Mouse (Mus musculus): ENCODE measurements around the gene Med21. TPM values are rescaled to one million over a fixed set of nuclear protein-coding genes. Genes with fewer than 3 reads are reported as not detected.

Med21 gene
- polyA plus RNA-seq, 1 experiment = 38.8 TPM

DNA sequence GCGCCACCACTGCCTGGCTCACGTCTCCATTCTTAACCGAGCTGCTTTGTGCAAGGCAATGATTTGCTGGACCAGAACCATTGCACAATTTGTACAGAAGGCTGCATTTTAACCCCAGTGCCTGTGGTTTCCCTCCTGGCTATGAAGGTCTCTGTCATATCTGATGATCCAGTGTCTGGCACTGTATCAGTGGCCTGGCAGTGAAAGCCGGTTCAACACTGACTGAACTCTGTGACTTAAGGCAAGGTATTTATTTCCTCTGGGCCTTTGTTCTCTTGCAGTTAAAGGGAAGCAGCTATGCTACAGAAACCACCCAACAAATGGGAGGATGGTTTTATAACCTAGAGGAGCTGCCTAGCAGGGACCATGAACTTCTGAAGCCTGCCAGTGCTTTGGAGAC, 11.4 kb upstream of the Med21 start:
- Histone ChIP-seq H3K27me3 (ENCODE audit: control insufficient read depth, insufficient read depth, low read length) (no peaks in the 10 kb centered on the region), H3K36me3 (ENCODE audit: control insufficient read depth, insufficient read depth, low read length) (no peaks in the 10 kb centered on the region), H3K4me1 (replicated peaks; ENCODE audit: control insufficient read depth, insufficient read depth, low read length) (peaks cover 15% of the 10 kb centered on the region), H3K27ac (ENCODE audit: control insufficient read depth, insufficient read depth, low read length) (no peak overlapping the region), H3K4me3 (ENCODE audit: control insufficient read depth, insufficient read depth, low read length) (no peak overlapping the region)
- TF ChIP-seq POLR2A (IDR thresholded peaks at IDR 0.05; ENCODE audit: control insufficient read depth, extremely low read depth, insufficient read depth, low read length, poor library complexity) (no peak), CTCF (IDR thresholded peaks at IDR 0.05; ENCODE audit: borderline replicate concordance, control insufficient read depth, extremely low read depth, insufficient read depth, low read length, poor library complexity) (no peak)
- DNase-seq = no peak
- 69% methylated on average over 4 of the region's 4 CpGs for WGBS

DNA sequence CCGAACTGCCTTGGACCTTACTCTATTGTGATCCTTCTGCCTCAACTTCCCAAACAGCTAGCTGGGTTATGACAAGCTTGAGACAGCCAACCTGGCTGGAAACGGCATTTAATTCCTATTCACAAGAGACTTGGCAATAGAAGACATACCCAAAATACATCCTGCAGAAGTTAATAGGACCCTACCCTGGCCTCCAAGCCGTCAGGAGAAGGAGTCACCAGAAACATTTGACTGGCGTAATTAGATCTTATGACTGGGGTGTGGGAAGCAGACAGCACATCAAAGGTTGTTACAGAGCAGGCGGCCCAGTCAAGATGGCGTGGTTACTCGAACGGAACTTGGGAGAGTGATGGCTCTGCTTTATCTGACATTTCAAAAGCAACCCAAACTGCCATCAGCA, 10.5 kb upstream of the Med21 start:
- no peaks in the 10 kb centered on the region for H3K27me3 ChIP-seq (ENCODE audit: control insufficient read depth, insufficient read depth, low read length)
- WGBS = 78% methylated on average over 8 of the region's 8 CpGs
- no peak overlapping the region for H3K4me3 ChIP-seq (ENCODE audit: control insufficient read depth, insufficient read depth, low read length)
- TF ChIP-seq CTCF (IDR thresholded peaks at IDR 0.05; ENCODE audit: borderline replicate concordance, control insufficient read depth, extremely low read depth, insufficient read depth, low read length, poor library complexity) (no peak), POLR2A (IDR thresholded peaks at IDR 0.05; ENCODE audit: control insufficient read depth, extremely low read depth, insufficient read depth, low read length, poor library complexity) (no peak)
- no peaks in the 10 kb centered on the region for H3K36me3 ChIP-seq (ENCODE audit: control insufficient read depth, insufficient read depth, low read length)
- H3K27ac ChIP-seq (ENCODE audit: control insufficient read depth, insufficient read depth, low read length) = no peak overlapping the region
- no peak for DNase-seq
- H3K4me1 ChIP-seq (replicated peaks; ENCODE audit: control insufficient read depth, insufficient read depth, low read length) = peaks cover 15% of the 10 kb centered on the region

DNA sequence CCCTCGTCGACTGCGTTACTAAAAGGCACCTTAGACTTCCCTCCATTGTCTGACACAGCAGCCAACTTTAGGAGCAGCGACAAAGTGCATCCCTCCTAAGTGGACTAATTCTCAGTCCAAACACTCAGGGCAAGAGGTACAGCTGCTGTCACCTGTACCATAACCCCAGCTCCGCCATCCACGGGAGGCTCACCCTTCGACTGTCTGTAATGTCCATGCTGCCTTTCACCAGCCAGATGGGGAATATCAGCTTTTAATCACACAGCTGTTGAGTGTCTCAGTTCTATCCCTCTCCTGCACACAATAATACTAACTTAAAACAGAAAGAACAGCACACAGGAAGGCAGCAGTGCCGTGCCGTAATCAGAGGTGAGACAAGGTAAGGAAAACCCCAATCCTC, 9.9 kb upstream of the Med21 start:
- Histone ChIP-seq H3K27me3 (ENCODE audit: control insufficient read depth, insufficient read depth, low read length) (no peaks in the 10 kb centered on the region), H3K4me1 (replicated peaks; ENCODE audit: control insufficient read depth, insufficient read depth, low read length) (peaks cover 15% of the 10 kb centered on the region), H3K4me3 (ENCODE audit: control insufficient read depth, insufficient read depth, low read length) (no peak overlapping the region), H3K36me3 (ENCODE audit: control insufficient read depth, insufficient read depth, low read length) (no peaks in the 10 kb centered on the region), H3K27ac (ENCODE audit: control insufficient read depth, insufficient read depth, low read length) (no peak overlapping the region)
- TF ChIP-seq CTCF (IDR thresholded peaks at IDR 0.05; ENCODE audit: borderline replicate concordance, control insufficient read depth, extremely low read depth, insufficient read depth, low read length, poor library complexity) (no peak), POLR2A (IDR thresholded peaks at IDR 0.05; ENCODE audit: control insufficient read depth, extremely low read depth, insufficient read depth, low read length, poor library complexity) (no peak)
- 93% methylated on average over 9 of the region's 9 CpGs for WGBS
- DNase-seq = no peak

DNA sequence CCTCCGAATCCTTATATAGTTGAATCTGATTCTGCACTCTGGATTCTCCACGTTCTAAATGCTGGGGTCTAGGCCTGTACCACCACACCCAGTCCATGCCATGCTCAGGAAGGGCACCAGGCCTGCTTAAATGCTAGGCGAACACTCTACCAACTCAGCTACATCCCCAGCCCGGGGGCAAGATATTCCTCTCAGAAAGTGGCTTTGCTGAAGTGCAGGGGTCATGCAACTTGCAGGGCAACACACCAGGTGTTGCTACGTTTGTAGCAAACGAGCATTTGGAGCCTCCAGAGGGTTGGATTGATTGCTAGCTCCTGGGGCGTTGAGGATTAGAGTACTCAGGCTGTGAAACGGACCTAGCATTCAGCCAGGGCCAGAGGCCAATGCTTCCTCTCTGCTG, 9.2 kb upstream of the Med21 start:
- Histone ChIP-seq H3K27ac (ENCODE audit: control insufficient read depth, insufficient read depth, low read length) (no peak overlapping the region), H3K4me3 (ENCODE audit: control insufficient read depth, insufficient read depth, low read length) (no peak overlapping the region), H3K4me1 (replicated peaks; ENCODE audit: control insufficient read depth, insufficient read depth, low read length) (peaks cover 15% of the 10 kb centered on the region), H3K36me3 (ENCODE audit: control insufficient read depth, insufficient read depth, low read length) (no peaks in the 10 kb centered on the region), H3K27me3 (ENCODE audit: control insufficient read depth, insufficient read depth, low read length) (no peaks in the 10 kb centered on the region)
- TF ChIP-seq POLR2A (IDR thresholded peaks at IDR 0.05; ENCODE audit: control insufficient read depth, extremely low read depth, insufficient read depth, low read length, poor library complexity) (no peak), CTCF (IDR thresholded peaks at IDR 0.05; ENCODE audit: borderline replicate concordance, control insufficient read depth, extremely low read depth, insufficient read depth, low read length, poor library complexity) (no peak)
- no peak for DNase-seq
- 89% methylated on average over 8 of the region's 8 CpGs for WGBS

DNA sequence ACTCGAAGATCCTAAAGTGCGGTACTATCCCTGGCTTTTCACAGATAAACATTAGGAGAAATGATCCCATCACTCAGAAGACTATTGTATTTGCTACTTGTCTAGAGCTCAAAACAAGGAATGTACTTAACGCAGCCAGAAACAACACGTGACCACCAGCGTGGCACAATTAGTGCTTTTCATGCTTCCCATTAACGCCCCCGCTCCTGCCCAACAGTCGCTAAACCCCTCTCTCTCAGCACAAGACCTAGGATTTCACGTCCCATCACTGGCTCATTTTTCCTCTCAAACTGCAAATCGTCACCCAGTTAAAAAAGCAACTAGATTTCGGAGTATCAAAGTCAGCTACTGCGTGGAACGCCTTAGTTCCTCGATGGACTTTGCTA, 8.7 kb upstream of the Med21 start:
- TF ChIP-seq POLR2A (IDR thresholded peaks at IDR 0.05; ENCODE audit: control insufficient read depth, extremely low read depth, insufficient read depth, low read length, poor library complexity) (no peak), CTCF (IDR thresholded peaks at IDR 0.05; ENCODE audit: borderline replicate concordance, control insufficient read depth, extremely low read depth, insufficient read depth, low read length, poor library complexity) (no peak)
- Histone ChIP-seq H3K27me3 (ENCODE audit: control insufficient read depth, insufficient read depth, low read length) (no peaks in the 10 kb centered on the region), H3K36me3 (ENCODE audit: control insufficient read depth, insufficient read depth, low read length) (no peaks in the 10 kb centered on the region), H3K27ac (ENCODE audit: control insufficient read depth, insufficient read depth, low read length) (no peak overlapping the region), H3K4me1 (replicated peaks; ENCODE audit: control insufficient read depth, insufficient read depth, low read length) (peaks cover 15% of the 10 kb centered on the region), H3K4me3 (ENCODE audit: control insufficient read depth, insufficient read depth, low read length) (peak overlapping the region; percentile 95)
- WGBS = 22% methylated on average over 14 of the region's 14 CpGs
- DNase-seq = no peak

DNA sequence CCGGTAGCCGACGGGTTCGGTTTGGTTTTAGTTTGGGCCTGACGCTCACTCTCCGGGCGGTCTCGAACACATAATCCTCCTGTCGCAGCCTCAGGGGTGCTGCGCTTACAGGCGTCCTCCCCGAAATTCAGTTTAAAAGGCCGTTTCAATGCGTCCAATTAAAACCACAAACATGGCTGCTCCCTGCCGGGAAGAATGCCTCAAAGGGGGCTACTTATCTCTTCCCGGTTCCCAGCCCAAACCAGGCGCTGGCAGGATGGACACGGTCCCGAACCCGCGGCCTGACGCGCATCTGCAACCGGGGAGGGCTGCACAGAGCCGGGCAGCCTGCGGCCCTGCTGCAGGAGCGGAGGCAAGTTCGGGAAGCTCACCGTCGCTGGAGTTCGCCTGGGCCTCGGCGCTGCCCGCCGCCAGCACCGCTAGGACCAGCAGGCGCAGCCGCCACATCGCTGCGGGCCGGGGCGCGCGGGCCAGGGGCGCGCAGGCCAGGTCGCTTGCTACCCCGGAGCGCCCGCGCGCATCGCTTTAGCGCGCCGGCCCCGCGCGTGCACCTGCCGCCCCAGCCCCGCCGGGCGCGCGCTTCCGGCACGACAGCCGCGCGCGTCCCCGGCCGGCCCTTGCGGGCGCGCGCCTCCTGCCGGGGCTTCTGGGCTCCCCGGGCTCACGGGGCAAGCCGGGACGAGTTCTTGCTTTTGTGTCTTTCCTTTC, 8.2 kb upstream of the Med21 start:
- Histone ChIP-seq H3K4me3 (ENCODE audit: control insufficient read depth, insufficient read depth, low read length) (peak overlapping the region; percentile 95), H3K27me3 (ENCODE audit: control insufficient read depth, insufficient read depth, low read length) (no peaks in the 10 kb centered on the region), H3K27ac (ENCODE audit: control insufficient read depth, insufficient read depth, low read length) (no peak overlapping the region), H3K36me3 (ENCODE audit: control insufficient read depth, insufficient read depth, low read length) (no peaks in the 10 kb centered on the region), H3K4me1 (replicated peaks; ENCODE audit: control insufficient read depth, insufficient read depth, low read length) (peaks cover 15% of the 10 kb centered on the region)
- TF ChIP-seq CTCF (IDR thresholded peaks at IDR 0.05; ENCODE audit: borderline replicate concordance, control insufficient read depth, extremely low read depth, insufficient read depth, low read length, poor library complexity) = no peak
- TF ChIP-seq POLR2A (IDR thresholded peaks at IDR 0.05; ENCODE audit: control insufficient read depth, extremely low read depth, insufficient read depth, low read length, poor library complexity) = no peak
- under 1% methylated on average over 82 of the region's 82 CpGs for WGBS
- peak; percentile 79 for DNase-seq
